Mouse (Mus musculus) MEL (cell line): Measurements from ENCODE around the gene Tlk2.

Experiments used
- CHD1 ChIP-seq: IDR thresholded peaks from 2 replicates; pipeline ENCODE4 v1.6.1; 2012; ENCODE audit warnings: low read depth, mild to moderate bottlenecking, inconsistent platforms, low read length, improper control_type of control experiment
- CTCF ChIP-seq, 3 experiments: IDR thresholded peaks in 2 of 3; conservative IDR thresholded peaks in 1 of 3; 2 replicates each; pipeline ENCODE4 v1.5.1; 2011 to 2012; ENCODE audit warnings: low read length in 3 of 3, low read depth in 2 of 3, mild to moderate bottlenecking in 2 of 3, improper control_type of control experiment in 1 of 3, inconsistent platforms in 1 of 3, mixed read lengths in 1 of 3, moderate library complexity in 1 of 3; ENCODE audit not compliant: control insufficient read depth in 1 of 3, insufficient read depth in 1 of 3, poor library complexity in 1 of 3, severe bottlenecking in 1 of 3
- E2F4 ChIP-seq: IDR thresholded peaks from 2 replicates; pipeline ENCODE4 v1.6.1; 2011; ENCODE audit warnings: low read depth, low read length, improper control_type of control experiment, borderline replicate concordance
- ELF1 ChIP-seq: IDR thresholded peaks from 2 replicates; pipeline ENCODE4 v1.6.1; 2014; ENCODE audit warnings: low read depth, mild to moderate bottlenecking, inconsistent platforms, low read length, improper control_type of control experiment, moderate library complexity
- EP300 ChIP-seq, 2 experiments: IDR thresholded peaks; 2 replicates each; pipeline ENCODE4 v1.6.1; 2011; ENCODE audit warnings: improper control_type of control experiment in 2 of 2, low read length in 2 of 2, low read depth in 1 of 2, mild to moderate bottlenecking in 1 of 2
- GABPA ChIP-seq: IDR thresholded peaks from 2 replicates; pipeline ENCODE4 v1.6.1; 2012; ENCODE audit warnings: low read depth, mild to moderate bottlenecking, inconsistent platforms, low read length, improper control_type of control experiment, moderate library complexity
- HCFC1 ChIP-seq: IDR thresholded peaks from 2 replicates; pipeline ENCODE4 v1.6.1; 2012; ENCODE audit warnings: low read depth, mild to moderate bottlenecking, inconsistent platforms, low read length, improper control_type of control experiment, moderate library complexity
- JUND ChIP-seq: IDR thresholded peaks from 2 replicates; pipeline ENCODE4 v1.6.1; 2011; ENCODE audit warnings: low read depth, mild to moderate bottlenecking, improper control_type of control experiment, low read length
- POLR2A ChIP-seq, 2 experiments: IDR thresholded peaks; 2 replicates each; pipeline ENCODE4 v1.6.1; 2011 to 2012; ENCODE audit warnings: low read length in 2 of 2, mild to moderate bottlenecking in 2 of 2, control low read depth in 1 of 2, improper control_type of control experiment in 1 of 2, low read depth in 1 of 2, moderate library complexity in 1 of 2; ENCODE audit not compliant: control insufficient read depth in 1 of 2, insufficient read depth in 1 of 2, poor library complexity in 1 of 2
- POLR2AphosphoS2 ChIP-seq: IDR thresholded peaks from 2 replicates; pipeline ENCODE4 v1.6.1; 2011; ENCODE audit warnings: low read length, improper control_type of control experiment
- RCOR1 ChIP-seq: IDR thresholded peaks from 2 replicates; pipeline ENCODE4 v1.6.1; 2012; ENCODE audit warnings: low read depth, mild to moderate bottlenecking, inconsistent platforms, low read length, improper control_type of control experiment
- TCF12 ChIP-seq: IDR thresholded peaks from 2 replicates; pipeline ENCODE4 v1.6.1; 2014; ENCODE audit warnings: low read depth, mild to moderate bottlenecking, inconsistent platforms, low read length, improper control_type of control experiment, moderate library complexity
- USF2 ChIP-seq, 2 experiments: IDR thresholded peaks; 2 replicates each; pipeline ENCODE4 v1.6.1; 2011 to 2012; ENCODE audit warnings: improper control_type of control experiment in 2 of 2, low read length in 2 of 2, borderline replicate concordance in 1 of 2, inconsistent platforms in 1 of 2, low read depth in 1 of 2, mild to moderate bottlenecking in 1 of 2; ENCODE audit not compliant: insufficient read depth in 1 of 2
- ZNF384 ChIP-seq: IDR thresholded peaks from 2 replicates; pipeline ENCODE4 v1.6.1; 2012; ENCODE audit warnings: low read depth, mild to moderate bottlenecking, inconsistent platforms, low read length, improper control_type of control experiment

GRCm38 (mm10) chr11:105317769-105318168 is 139.2 kb downstream of the Tlk2 start:
- TF ChIP-seq USF2 (IDR thresholded peaks at IDR 0.05; ENCODE audit: borderline replicate concordance in 1 of 2, insufficient read depth in 1 of 2, low read depth in 1 of 2, low read length in 2 of 2) = no peak
- no peak for TF ChIP-seq CTCF (IDR thresholded peaks at IDR 0.05 in 2 of 3, conservative IDR thresholded peaks at IDR 0.05 in 1 of 3; ENCODE audit: control insufficient read depth in 1 of 3, insufficient read depth in 1 of 3, low read depth in 2 of 3, low read length in 3 of 3, poor library complexity in 1 of 3, severe bottlenecking in 1 of 3)
- TF ChIP-seq CHD1 = no peak
- TF ChIP-seq E2F4 = no peak
- no peak for TF ChIP-seq POLR2AphosphoS2
- no peak for TF ChIP-seq ZNF384
- no peak for TF ChIP-seq RCOR1
- TF ChIP-seq POLR2A (IDR thresholded peaks at IDR 0.05; ENCODE audit: control insufficient read depth in 1 of 2, insufficient read depth in 1 of 2, low read depth in 1 of 2, low read length in 2 of 2, poor library complexity in 1 of 2) = no peak
- no peak for TF ChIP-seq GABPA
- TF ChIP-seq HCFC1 = no peak
- no peak for TF ChIP-seq ELF1
- TF ChIP-seq EP300 (IDR thresholded peaks at IDR 0.05; ENCODE audit: low read depth in 1 of 2, low read length in 2 of 2) = no peak
- no peak for TF ChIP-seq JUND
- no peak for TF ChIP-seq TCF12
